8 mouse cellular contexts compared by ENCODE assay signal in genomic region chr16:37653731-37654657, GRCm38 (mm10). TPM values are rescaled to one million over a fixed set of nuclear protein-coding genes. Genes with fewer than 3 reads are reported as not detected.
DNase-seq lines count a peak whose midpoint lies in the region; ATAC-seq and TF ChIP-seq lines count a peak whose summit lies in the region.

Gene Ndufb4, minus strand, starts transcription at chr16:37654453.

- peak; percentile 52 to 73; a peak in 3 of 4 replicates for TF ChIP-seq POLR2A in MEL (IDR thresholded peaks at IDR 0.05; ENCODE audit: control insufficient read depth in 1 of 2, insufficient read depth in 1 of 2, low read depth in 1 of 2, low read length in 2 of 2, poor library complexity in 1 of 2)
- TF ChIP-seq POLR2A in cerebellum, adult 2 months (IDR thresholded peaks at IDR 0.05; ENCODE audit: borderline replicate concordance, insufficient read depth, low read length) = peak; percentile 51; the same call in 1 of the 2 replicates

- peak; percentile 97 for ATAC-seq in forebrain, postnatal 0 days
- ATAC-seq in lung, embryonic 15.5 days (ENCODE audit: borderline replicate concordance, extremely low read depth, low FRiP score, low TSS enrichment) = peak; percentile 96

- peaks cover 5 to 9% of the 10 kb centered on the region in 2 experiments; a peak in 3 of 4 replicates for H3K4me1 ChIP-seq in MEL (ENCODE audit: control insufficient read depth in 1 of 2, insufficient read depth in 2 of 2, low read length in 2 of 2)
- H3K4me1 ChIP-seq in cerebellum, adult 2 months (ENCODE audit: control insufficient read depth, insufficient read depth, low read length) = peaks cover 10% of the 10 kb centered on the region; the same call in 1 of the 2 replicates
- peaks cover 16% of the 10 kb centered on the region; the same call in 1 of the 2 replicates for H3K4me1 ChIP-seq in forebrain, postnatal 0 days (ENCODE audit: insufficient read depth)
- H3K4me1 ChIP-seq in lung, embryonic 15.5 days = peaks cover 16% of the 10 kb centered on the region

- H3K9ac ChIP-seq in MEL (ENCODE audit: control insufficient read depth, low read depth, low read length, poor library complexity, severe bottlenecking) = peak within 1 kb of the TSS; percentile 94
- peak within 1 kb of the TSS; percentile 80 for H3K9ac ChIP-seq in forebrain, postnatal 0 days
- H3K9ac ChIP-seq in lung, embryonic 15.5 days = peak within 1 kb of the TSS; percentile 98

- no peak for TF ChIP-seq RAD21 in MEL (IDR thresholded peaks at IDR 0.05; ENCODE audit: low read depth, low read length)

- H3K79me2 ChIP-seq in MEL (ENCODE audit: control insufficient read depth, insufficient read depth, low read length, poor library complexity) = peaks cover 26% of the 10 kb centered on the region

- H3K4me2 ChIP-seq in forebrain, postnatal 0 days (ENCODE audit: low read depth) = peak within 1 kb of the TSS; percentile 58
- H3K4me2 ChIP-seq in lung, embryonic 15.5 days = peak within 1 kb of the TSS; percentile 52

- H3K27ac ChIP-seq in MEL (ENCODE audit: control insufficient read depth, low read depth, low read length) = peak within 1 kb of the TSS; percentile 86
- H3K27ac ChIP-seq in cerebellum, adult 2 months (ENCODE audit: insufficient read depth, low read length) = peak within 1 kb of the TSS; percentile 55
- peak within 1 kb of the TSS; percentile 81 for H3K27ac ChIP-seq in forebrain, postnatal 0 days (ENCODE audit: low read depth, low read length)
- peak within 1 kb of the TSS; percentile 57 for H3K27ac ChIP-seq in lung, embryonic 15.5 days

- H3K27me3 ChIP-seq in MEL (ENCODE audit: control insufficient read depth in 1 of 2, insufficient read depth in 2 of 2, low read length in 2 of 2) = no peaks in the 10 kb centered on the region
- no peaks in the 10 kb centered on the region for H3K27me3 ChIP-seq in cerebellum, adult 2 months (ENCODE audit: control insufficient read depth, insufficient read depth, low read length)
- no peaks in the 10 kb centered on the region for H3K27me3 ChIP-seq in forebrain, postnatal 0 days (ENCODE audit: insufficient read depth, low read length)
- no peaks in the 10 kb centered on the region for H3K27me3 ChIP-seq in lung, embryonic 15.5 days

- TF ChIP-seq CTCF in MEL (IDR thresholded peaks at IDR 0.05 in 2 of 3, conservative IDR thresholded peaks at IDR 0.05 in 1 of 3; ENCODE audit: control insufficient read depth in 1 of 3, insufficient read depth in 1 of 3, low read depth in 2 of 3, low read length in 3 of 3, poor library complexity in 1 of 3, severe bottlenecking in 1 of 3) = no peak
- no peak for TF ChIP-seq CTCF in cerebellum, adult 2 months (IDR thresholded peaks at IDR 0.05; ENCODE audit: borderline replicate concordance, insufficient read depth, low read depth, low read length)
- no peak for TF ChIP-seq CTCF in forebrain, postnatal 0 days (IDR thresholded peaks at IDR 0.05; ENCODE audit: low read depth)

- peak; percentile 98 for DNase-seq in MEL (ENCODE audit: low read depth, low spot score)
- peak; percentile 94 to 97 for DNase-seq in cerebellum, adult 2 months
- peak; percentile 99 for DNase-seq in forebrain, postnatal 0 days
- DNase-seq in heart, postnatal 4 days = peak; percentile 97
- peak; percentile 95 to 96 for DNase-seq in layer of hippocampus, adult 8-10 months (ENCODE audit: low spot score in 2 of 2)
- peak; percentile 96 for DNase-seq in ovary, adult 18-20 months (ENCODE audit: low spot score)
- peak; percentile 99 for DNase-seq in thymus, postnatal 0 days (ENCODE audit: low spot score)

- under 1% methylated on average over 54 of the region's 58 CpGs for WGBS in cerebellum, adult 2 months
- WGBS in forebrain, postnatal 0 days = under 1% methylated on average over 51 of the region's 58 CpGs
- WGBS in lung, embryonic 15.5 days = under 1% methylated on average over 42 of the region's 58 CpGs

- TF ChIP-seq EP300 in MEL (IDR thresholded peaks at IDR 0.05; ENCODE audit: low read depth in 1 of 2, low read length in 2 of 2) = peak; percentile 30 to 46; a peak in 1 of 4 replicates

- peak within 1 kb of the TSS; percentile 87 to 100 for H3K4me3 ChIP-seq in MEL (ENCODE audit: control insufficient read depth in 1 of 2, insufficient read depth in 1 of 2, low read depth in 2 of 2, low read length in 2 of 2)
- H3K4me3 ChIP-seq in cerebellum, adult 2 months (replicated peaks; ENCODE audit: insufficient read depth, low read depth, low read length) = peak within 1 kb of the TSS; percentile 91
- H3K4me3 ChIP-seq in forebrain, postnatal 0 days (ENCODE audit: low read depth, low read length) = peak within 1 kb of the TSS; percentile 79
- peak within 1 kb of the TSS; percentile 82 for H3K4me3 ChIP-seq in lung, embryonic 15.5 days

- peaks cover 4 to 21% of the 10 kb centered on the region in 2 experiments; a peak in 3 of 4 replicates for H3K36me3 ChIP-seq in MEL (ENCODE audit: control insufficient read depth in 1 of 2, insufficient read depth in 2 of 2, low read length in 2 of 2)
- H3K36me3 ChIP-seq in forebrain, postnatal 0 days (ENCODE audit: insufficient read depth) = no peaks in the 10 kb centered on the region
- H3K36me3 ChIP-seq in lung, embryonic 15.5 days = no peaks in the 10 kb centered on the region

- no peaks in the 10 kb centered on the region for H3K9me3 ChIP-seq in MEL (replicated peaks; ENCODE audit: insufficient read depth, low read length)
- H3K9me3 ChIP-seq in forebrain, postnatal 0 days (ENCODE audit: low read length) = no peaks in the 10 kb centered on the region
- H3K9me3 ChIP-seq in lung, embryonic 15.5 days = no peaks in the 10 kb centered on the region

TF ChIP-seq in MEL, 35 proteins besides CTCF, POLR2A, EP300 and RAD21 (continues in another document):
- TF ChIP-seq MYC (IDR thresholded peaks at IDR 0.05; ENCODE audit: low read depth, low read length) (peak; percentile 81), NELFE (IDR thresholded peaks at IDR 0.05; ENCODE audit: low read depth, low read length) (peak; percentile 53; the same call in 1 of the 2 replicates), E2F4 (IDR thresholded peaks at IDR 0.05; ENCODE audit: borderline replicate concordance, low read depth, low read length) (no peak), ZMIZ1 (IDR thresholded peaks at IDR 0.05; ENCODE audit: low read depth, low read length) (no peak; the same call in 1 of the 2 replicates), ZNF384 (IDR thresholded peaks at IDR 0.05; ENCODE audit: low read depth, low read length) (no peak), MAX (IDR thresholded peaks at IDR 0.05; ENCODE audit: low read length) (peak; percentile 61), GABPA (IDR thresholded peaks at IDR 0.05; ENCODE audit: low read depth, low read length) (no peak), NRF1 (IDR thresholded peaks at IDR 0.05; ENCODE audit: insufficient read depth, low read depth, low read length, poor library complexity, severe bottlenecking) (peak; percentile 80), MAZ (IDR thresholded peaks at IDR 0.05; ENCODE audit: low read depth, low read length) (no peak), HCFC1 (IDR thresholded peaks at IDR 0.05; ENCODE audit: low read depth, low read length) (peak; percentile 86), MEF2A (IDR thresholded peaks at IDR 0.05; ENCODE audit: extremely low read depth, insufficient replicate concordance, low read depth, low read length, poor library complexity, severe bottlenecking) (no peak), MAFK (IDR thresholded peaks at IDR 0.05; ENCODE audit: borderline replicate concordance, low read depth, low read length) (no peak), ZC3H11A (IDR thresholded peaks at IDR 0.05; ENCODE audit: low read depth, low read length) (no peak), UBTF (IDR thresholded peaks at IDR 0.05; ENCODE audit: borderline replicate concordance, insufficient read depth, low read depth, low read length) (no peak), ZKSCAN1 (IDR thresholded peaks at IDR 0.05; ENCODE audit: low read depth, low read length) (no peak), MXI1 (IDR thresholded peaks at IDR 0.05; ENCODE audit: low read depth, low read length) (peak; percentile 79; the same call in 1 of the 2 replicates), CHD2 (IDR thresholded peaks at IDR 0.05; ENCODE audit: low read length) (no peak), SIN3A (IDR thresholded peaks at IDR 0.05; ENCODE audit: low read length) (peak; percentile 58), CHD1 (IDR thresholded peaks at IDR 0.05; ENCODE audit: low read depth, low read length) (peak; percentile 56; the same call in 1 of the 2 replicates), SMC3 (IDR thresholded peaks at IDR 0.05; ENCODE audit: low read depth, low read length) (no peak), RCOR1 (IDR thresholded peaks at IDR 0.05; ENCODE audit: low read depth, low read length) (no peak), ELF1 (IDR thresholded peaks at IDR 0.05; ENCODE audit: low read depth, low read length) (peak; percentile 65), TCF12 (IDR thresholded peaks at IDR 0.05; ENCODE audit: low read depth, low read length) (peak; percentile 42; the same call in 1 of the 2 replicates), POLR2AphosphoS5 (IDR thresholded peaks at IDR 0.05; ENCODE audit: borderline replicate concordance, low read depth, low read length) (no peak), USF1 (IDR thresholded peaks at IDR 0.05; ENCODE audit: low read depth, low read length) (peak; percentile 62; the same call in 1 of the 2 replicates), TAL1 (IDR thresholded peaks at IDR 0.05; ENCODE audit: low read length) (no peak), USF2 (IDR thresholded peaks at IDR 0.05; ENCODE audit: borderline replicate concordance in 1 of 2, insufficient read depth in 1 of 2, low read depth in 1 of 2, low read length in 2 of 2) (no peak), MYB (IDR thresholded peaks at IDR 0.05; ENCODE audit: low read depth, low read length) (no peak), TBP (IDR thresholded peaks at IDR 0.05; ENCODE audit: low read depth, low read length) (peak; percentile 57), JUND (IDR thresholded peaks at IDR 0.05; ENCODE audit: low read depth, low read length) (no peak), KAT2A (conservative IDR thresholded peaks at IDR 0.05; ENCODE audit: low read depth, low read length) (peak; percentile 57)

RNA-seq across cellular contexts. Expression of gene Ndufb4, which starts in this region (rescaled TPM):
- total RNA-seq in MEL (2012; rRNA removed) = 41.1 and 48.0 TPM in 2 replicates
- polyA plus RNA-seq in MEL (2012; ENCODE audit: insufficient read depth in 1 of 2, insufficient read length in 2 of 2, low read depth in 1 of 2, low replicate concordance in 2 of 2, missing spikeins in 1 of 2) = 10 to 100 TPM in 1 of 2 experiments, not detected in 1; 28.9 TPM
- polyA plus RNA-seq in cerebellum, adult 2 months (2012; rRNA removed) = 95.8 and 99.2 TPM in 2 replicates
- total RNA-seq in forebrain, postnatal 0 days (2014; rRNA removed) = 33.9 and 49.3 TPM in 2 replicates
- polyA plus RNA-seq in forebrain, postnatal 0 days (2015; fragmentation: Nextera tagmentation; extraction: Ambion mirVana) = 79.1 and 117 TPM in 2 replicates
- 100 to 1,000 TPM; 141 to 154 TPM for total RNA-seq in heart, postnatal 4 days (2021)
- total RNA-seq in layer of hippocampus, adult 8-10 months (2022) = 10 to 100 TPM; 66.8 to 77.5 (median 69.6) TPM
- 48.8 and 53.6 TPM in 2 replicates for polyA plus RNA-seq in lung, embryonic 15.5 days (2015; fragmentation: Nextera tagmentation; extraction: Ambion mirVana)
- polyA plus RNA-seq in thymus, postnatal 0 days (2015; fragmentation: Nextera tagmentation; extraction: Ambion mirVana) = 93.4 and 93.7 TPM in 2 replicates

Comparison
In these comparisons a context has a peak if more than half of its experiments do, and no peak if none do; other contexts are left out.
1. Peak in every context shown above with its lines: DNase-seq, ATAC-seq, H3K4me3 ChIP-seq and H3K27ac ChIP-seq.